Mouse (Mus musculus): ENCODE results near the gene Tra2b. TPM values are rescaled to one million over a fixed set of nuclear protein-coding genes. Genes with fewer than 3 reads are reported as not detected.
"Not testable (repeated sequence)": the region's sequence is repeated elsewhere in the genome, so short reads cannot be mapped to it uniquely, and the experiment has no call there.

The Tra2b gene
- 453 and 461 TPM in 2 replicates for polyA plus RNA-seq (2014; fragmentation: Nextera tagmentation; extraction: Ambion mirVana)

DNA sequence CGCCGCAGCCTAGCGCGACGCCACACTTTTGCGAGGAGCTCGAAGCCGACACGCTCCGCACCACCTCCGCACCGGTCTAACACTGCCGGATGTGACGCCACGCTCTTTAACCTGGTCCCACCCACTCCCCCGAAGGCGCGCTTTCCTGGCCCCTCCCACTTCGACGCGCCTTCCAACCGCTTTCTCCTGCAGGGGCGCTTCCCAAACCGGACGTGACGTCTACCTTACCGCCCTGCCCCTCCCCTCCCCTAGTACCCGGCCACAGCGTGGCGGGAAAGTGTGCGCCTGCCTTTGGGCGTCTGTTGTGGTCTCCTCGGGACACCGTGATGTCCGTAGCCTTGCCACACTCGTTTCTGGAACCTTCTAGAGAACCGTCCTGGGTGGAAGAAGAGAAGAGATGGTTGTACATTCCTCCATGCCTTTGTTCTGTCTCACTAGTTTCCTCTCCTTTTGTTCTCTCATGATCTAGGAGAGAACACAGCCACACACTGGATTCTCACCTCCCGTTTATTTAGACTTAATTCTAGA is at the start of gene Tra2b:
TSS of gene Tra2b (minus strand) at position 157 of the 528 bp plus-strand sequence.
- H3K27me3 ChIP-seq (ENCODE audit: control insufficient read depth, insufficient read depth, low read length): no peaks in the 10 kb centered on the region
- H3K9me3 ChIP-seq (ENCODE audit: control insufficient read depth, low read length): no peaks in the 10 kb centered on the region
- peak within 1 kb of the TSS; percentile 88 for H3K4me2 ChIP-seq (ENCODE audit: low read depth)
- H3K9ac ChIP-seq (ENCODE audit: low read length): peak within 1 kb of the TSS; percentile 95
- peak within 1 kb of the TSS; percentile 91 for H3K27ac ChIP-seq (ENCODE audit: low read depth, low read length)
- peak; percentile 96 for ATAC-seq (ENCODE audit: insufficient read depth, low FRiP score, low TSS enrichment)
- H3K36me3 ChIP-seq (ENCODE audit: control insufficient read depth, insufficient read depth, low read length): no peaks in the 10 kb centered on the region
- H3K4me1 ChIP-seq (ENCODE audit: control insufficient read depth, insufficient read depth, low read length): peaks cover 13% of the 10 kb centered on the region; the same call in 1 of the 2 replicates
- peak; percentile 99 for DNase-seq (ENCODE audit: low spot score)
- H3K4me3 ChIP-seq (ENCODE audit: low read depth, low read length): peak within 1 kb of the TSS; percentile 97
- WGBS: under 1% methylated on average over 37 of the region's 38 CpGs

- H3K4me3 ChIP-seq (ENCODE audit: low read depth, low read length): no peak overlapping the region
- H3K27me3 ChIP-seq (ENCODE audit: control insufficient read depth, insufficient read depth, low read length): no peaks in the 10 kb centered on the region
- ATAC-seq (ENCODE audit: insufficient read depth, low FRiP score, low TSS enrichment) (no peak), DNase-seq (ENCODE audit: low spot score) (peak; percentile 21)
- H3K9ac ChIP-seq (ENCODE audit: low read length): no peak overlapping the region
- 43% methylated on average over 1 of the region's 1 CpGs for WGBS
- no peaks in the 10 kb centered on the region for H3K9me3 ChIP-seq (ENCODE audit: control insufficient read depth, low read length)
- H3K36me3 ChIP-seq (ENCODE audit: control insufficient read depth, insufficient read depth, low read length): no peaks in the 10 kb centered on the region
- H3K4me2 ChIP-seq (ENCODE audit: low read depth): no peak overlapping the region
- no peak overlapping the region for H3K27ac ChIP-seq (ENCODE audit: low read depth, low read length)
- no peaks in the 10 kb centered on the region for H3K4me1 ChIP-seq (ENCODE audit: control insufficient read depth, insufficient read depth, low read length)
Measured at GRCm38 (mm10) chr16:22310649-22311048, 44.8 kb upstream of the Tra2b start.

GRCm38 (mm10) chr16:22302606-22303005 is 36.8 kb upstream of the Tra2b start:
- Histone ChIP-seq H3K4me2 (ENCODE audit: low read depth) (no peak overlapping the region), H3K4me1 (ENCODE audit: control insufficient read depth, insufficient read depth, low read length) (no peaks in the 10 kb centered on the region), H3K4me3 (ENCODE audit: low read depth, low read length) (no peak overlapping the region), H3K27me3 (ENCODE audit: control insufficient read depth, insufficient read depth, low read length) (no peaks in the 10 kb centered on the region), H3K9me3 (ENCODE audit: control insufficient read depth, low read length) (no peaks in the 10 kb centered on the region), H3K27ac (ENCODE audit: low read depth, low read length) (no peak overlapping the region), H3K36me3 (ENCODE audit: control insufficient read depth, insufficient read depth, low read length) (no peaks in the 10 kb centered on the region), H3K9ac (ENCODE audit: low read length) (no peak overlapping the region)
- WGBS: 33% methylated on average over 5 of the region's 5 CpGs
- ATAC-seq (ENCODE audit: insufficient read depth, low FRiP score, low TSS enrichment) (no peak), DNase-seq (ENCODE audit: low spot score) (peak; percentile 69)

GRCm38 (mm10) chr16:22301378-22301777 is 35.6 kb upstream of the Tra2b start:
- no peaks in the 10 kb centered on the region for H3K27me3 ChIP-seq (ENCODE audit: control insufficient read depth, insufficient read depth, low read length)
- 80% methylated on average over 3 of the region's 3 CpGs for WGBS
- no peak overlapping the region for H3K4me2 ChIP-seq (ENCODE audit: low read depth)
- no peak overlapping the region for H3K27ac ChIP-seq (ENCODE audit: low read depth, low read length)
- H3K4me3 ChIP-seq (ENCODE audit: low read depth, low read length): no peak overlapping the region
- no peaks in the 10 kb centered on the region for H3K9me3 ChIP-seq (ENCODE audit: control insufficient read depth, low read length)
- DNase-seq (ENCODE audit: low spot score) (no peak), ATAC-seq (ENCODE audit: insufficient read depth, low FRiP score, low TSS enrichment) (no peak)
- H3K4me1 ChIP-seq (ENCODE audit: control insufficient read depth, insufficient read depth, low read length): no peaks in the 10 kb centered on the region
- H3K9ac ChIP-seq (ENCODE audit: low read length): no peak overlapping the region
- no peaks in the 10 kb centered on the region for H3K36me3 ChIP-seq (ENCODE audit: control insufficient read depth, insufficient read depth, low read length)

- WGBS: 77% methylated on average over 6 of the region's 6 CpGs
- Histone ChIP-seq H3K4me1 (ENCODE audit: control insufficient read depth, insufficient read depth, low read length) (no peaks in the 10 kb centered on the region), H3K4me2 (ENCODE audit: low read depth) (no peak overlapping the region), H3K27me3 (ENCODE audit: control insufficient read depth, insufficient read depth, low read length) (no peaks in the 10 kb centered on the region), H3K4me3 (ENCODE audit: low read depth, low read length) (no peak overlapping the region), H3K9me3 (ENCODE audit: control insufficient read depth, low read length) (no peaks in the 10 kb centered on the region), H3K9ac (ENCODE audit: low read length) (no peak overlapping the region), H3K27ac (ENCODE audit: low read depth, low read length) (no peak overlapping the region), H3K36me3 (ENCODE audit: control insufficient read depth, insufficient read depth, low read length) (no peaks in the 10 kb centered on the region)
- DNase-seq (ENCODE audit: low spot score): no peak
- ATAC-seq (ENCODE audit: insufficient read depth, low FRiP score, low TSS enrichment): no peak
Measured at GRCm38 (mm10) chr16:22296901-22297300, 31.1 kb upstream of the Tra2b start.

- not testable (repeated sequence) for H3K9me3 ChIP-seq (ENCODE audit: control insufficient read depth, low read length); H3K36me3 ChIP-seq (ENCODE audit: control insufficient read depth, insufficient read depth, low read length); H3K4me2 ChIP-seq (ENCODE audit: low read depth); DNase-seq (ENCODE audit: low spot score); ATAC-seq (ENCODE audit: insufficient read depth, low FRiP score, low TSS enrichment); H3K27ac ChIP-seq (ENCODE audit: low read depth, low read length); H3K9ac ChIP-seq (ENCODE audit: low read length); H3K4me1 ChIP-seq (ENCODE audit: control insufficient read depth, insufficient read depth, low read length); H3K27me3 ChIP-seq (ENCODE audit: control insufficient read depth, insufficient read depth, low read length); H3K4me3 ChIP-seq (ENCODE audit: low read depth, low read length)
- 93% methylated on average over 14 of the region's 14 CpGs for WGBS
Measured at GRCm38 (mm10) chr16:22294812-22295211, 29.0 kb upstream of the Tra2b start.

- Histone ChIP-seq H3K9me3 (ENCODE audit: control insufficient read depth, low read length) (no peaks in the 10 kb centered on the region), H3K4me2 (ENCODE audit: low read depth) (no peak overlapping the region), H3K4me1 (ENCODE audit: control insufficient read depth, insufficient read depth, low read length) (no peaks in the 10 kb centered on the region), H3K27ac (ENCODE audit: low read depth, low read length) (no peak overlapping the region), H3K27me3 (ENCODE audit: control insufficient read depth, insufficient read depth, low read length) (no peaks in the 10 kb centered on the region), H3K9ac (ENCODE audit: low read length) (no peak overlapping the region), H3K36me3 (ENCODE audit: control insufficient read depth, insufficient read depth, low read length) (no peaks in the 10 kb centered on the region), H3K4me3 (ENCODE audit: low read depth, low read length) (no peak overlapping the region)
- DNase-seq (ENCODE audit: low spot score): no peak
- 72% methylated on average over 2 of the region's 2 CpGs for WGBS
- ATAC-seq (ENCODE audit: insufficient read depth, low FRiP score, low TSS enrichment): no peak
Measured at GRCm38 (mm10) chr16:22293600-22293999, 27.8 kb upstream of the Tra2b start.

- no peak overlapping the region for H3K9ac ChIP-seq (ENCODE audit: low read length)
- 94% methylated on average over 4 of the region's 4 CpGs for WGBS
- H3K4me1 ChIP-seq (ENCODE audit: control insufficient read depth, insufficient read depth, low read length): no peaks in the 10 kb centered on the region
- no peak overlapping the region for H3K4me2 ChIP-seq (ENCODE audit: low read depth)
- ATAC-seq (ENCODE audit: insufficient read depth, low FRiP score, low TSS enrichment) (no peak), DNase-seq (ENCODE audit: low spot score) (no peak)
- H3K9me3 ChIP-seq (ENCODE audit: control insufficient read depth, low read length): no peaks in the 10 kb centered on the region
- no peak overlapping the region for H3K27ac ChIP-seq (ENCODE audit: low read depth, low read length)
- no peaks in the 10 kb centered on the region for H3K27me3 ChIP-seq (ENCODE audit: control insufficient read depth, insufficient read depth, low read length)
- H3K4me3 ChIP-seq (ENCODE audit: low read depth, low read length): no peak overlapping the region
- no peaks in the 10 kb centered on the region for H3K36me3 ChIP-seq (ENCODE audit: control insufficient read depth, insufficient read depth, low read length)
Measured at GRCm38 (mm10) chr16:22292394-22292793, 26.6 kb upstream of the Tra2b start.

DNA sequence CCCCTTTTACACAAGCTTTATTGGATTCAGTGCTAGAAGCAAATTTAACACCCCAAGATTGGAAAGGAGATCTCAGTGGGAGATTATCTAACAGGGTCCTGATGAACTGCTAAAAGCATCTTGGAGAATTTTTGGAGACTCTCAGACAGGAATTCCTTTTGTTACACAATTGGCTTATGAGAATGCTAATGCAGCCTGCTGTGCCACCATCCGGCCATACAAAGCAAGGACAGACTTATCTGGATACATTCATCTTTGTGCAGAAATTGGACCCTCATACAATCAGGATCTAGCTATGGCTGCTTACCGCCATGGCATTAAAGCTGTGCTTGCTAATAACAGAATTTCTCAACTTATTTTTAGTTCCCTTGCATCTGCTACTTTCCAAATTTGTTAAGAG is 23.8 kb upstream of the Tra2b start:
- Histone ChIP-seq H3K27me3 (ENCODE audit: control insufficient read depth, insufficient read depth, low read length) (no peaks in the 10 kb centered on the region), H3K9ac (ENCODE audit: low read length) (no peak overlapping the region), H3K4me1 (ENCODE audit: control insufficient read depth, insufficient read depth, low read length) (no peaks in the 10 kb centered on the region), H3K36me3 (ENCODE audit: control insufficient read depth, insufficient read depth, low read length) (no peaks in the 10 kb centered on the region), H3K4me2 (ENCODE audit: low read depth) (no peak overlapping the region), H3K27ac (ENCODE audit: low read depth, low read length) (no peak overlapping the region), H3K9me3 (ENCODE audit: control insufficient read depth, low read length) (no peaks in the 10 kb centered on the region), H3K4me3 (ENCODE audit: low read depth, low read length) (no peak overlapping the region)
- no peak for DNase-seq (ENCODE audit: low spot score)
- WGBS: 85% methylated on average over 2 of the region's 2 CpGs
- no peak for ATAC-seq (ENCODE audit: insufficient read depth, low FRiP score, low TSS enrichment)
